Mouse (Mus musculus) gastrocnemius, adult 8-10 months (tissue): Measurements from ENCODE around the gene Zyg11a. TPM values are rescaled to one million over a fixed set of nuclear protein-coding genes. Genes with fewer than 3 reads are reported as not detected.
"Not testable (repeated sequence)": the region's sequence is repeated elsewhere in the genome, so short reads cannot be mapped to it uniquely, and the experiment has no call there.

Source experiments
- DNase-seq, 2 experiments: peaks; one replicate each; pipeline ENCODE4 v3.0.0; 2022; ENCODE audit warnings: low spot score in 2 of 2
- total RNA-seq, 4 experiments: library from RNA; stranded (reverse); gene quantifications; 2 replicates each; pipeline ENCODE4 v1.2.4; 2022

Gene Zyg11a
- total RNA-seq, 4 experiments from 2014 or later = 0.56 to 1.6 (median 1.2) TPM

DNA sequence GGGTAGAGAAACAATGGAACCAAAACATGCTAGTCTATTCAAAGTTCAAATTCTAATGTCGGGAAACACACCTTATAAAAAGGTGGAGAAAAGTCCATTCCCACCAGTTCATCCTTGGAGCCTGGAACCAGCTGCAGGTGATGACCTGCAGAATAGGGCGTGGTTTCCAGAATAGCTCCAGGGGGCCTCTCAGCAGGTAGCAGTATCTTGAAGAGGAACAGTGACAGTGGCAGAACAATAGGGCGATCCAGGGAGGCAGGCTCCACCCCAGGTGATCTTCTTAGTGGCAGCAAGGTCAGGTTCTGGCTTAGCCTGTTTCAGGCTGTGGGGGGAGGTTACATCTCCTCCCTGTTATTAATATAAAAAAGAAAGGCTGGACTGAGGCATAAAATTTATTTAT is 72.3 kb downstream of the Zyg11a start:
- DNase-seq = not testable (repeated sequence)

DNA sequence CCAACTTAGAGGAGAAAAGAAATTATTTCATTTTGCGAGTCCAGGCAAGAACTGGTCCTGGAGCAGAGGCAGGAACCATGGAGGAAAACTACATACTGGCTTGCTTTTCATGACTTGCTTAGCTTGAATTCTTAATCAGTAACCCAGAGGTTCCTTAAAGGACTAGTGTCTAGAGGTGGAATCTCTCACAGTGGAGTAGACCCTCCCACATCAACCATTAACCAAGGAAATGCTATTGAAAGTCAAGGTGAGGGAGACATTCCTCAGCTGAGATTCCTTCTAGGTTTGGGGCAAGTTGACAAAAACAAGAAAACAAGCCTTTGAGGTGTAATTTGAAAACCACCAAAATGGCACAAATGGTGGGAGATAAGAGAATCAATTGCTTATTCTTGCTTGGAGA is 73.0 kb downstream of the Zyg11a start, which contains the start of gene Scp2:
Gene Scp2 (minus strand): TSS at position 119 of the 400 bp plus-strand sequence.
- no peak for DNase-seq

DNA sequence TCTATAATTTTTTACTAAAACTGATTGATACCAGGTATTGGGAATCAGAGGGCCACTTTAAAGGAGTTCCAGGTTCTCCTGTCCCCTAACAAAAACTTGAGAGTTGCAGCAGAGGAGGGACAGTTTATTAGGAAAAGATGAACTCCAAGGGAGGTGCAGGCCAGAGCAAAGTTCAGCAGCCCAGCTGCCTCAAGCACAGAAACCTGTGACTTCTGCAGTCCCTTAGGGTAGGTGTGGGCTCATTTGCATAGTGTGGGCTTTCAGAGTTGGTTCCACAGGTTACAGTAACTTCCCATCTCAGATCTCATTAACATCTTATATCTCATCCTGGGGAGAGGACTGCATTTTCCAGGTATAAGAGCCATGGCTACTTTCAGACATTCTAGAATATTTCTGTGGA is 74.1 kb downstream of the Zyg11a start:
- DNase-seq = no peak

DNA sequence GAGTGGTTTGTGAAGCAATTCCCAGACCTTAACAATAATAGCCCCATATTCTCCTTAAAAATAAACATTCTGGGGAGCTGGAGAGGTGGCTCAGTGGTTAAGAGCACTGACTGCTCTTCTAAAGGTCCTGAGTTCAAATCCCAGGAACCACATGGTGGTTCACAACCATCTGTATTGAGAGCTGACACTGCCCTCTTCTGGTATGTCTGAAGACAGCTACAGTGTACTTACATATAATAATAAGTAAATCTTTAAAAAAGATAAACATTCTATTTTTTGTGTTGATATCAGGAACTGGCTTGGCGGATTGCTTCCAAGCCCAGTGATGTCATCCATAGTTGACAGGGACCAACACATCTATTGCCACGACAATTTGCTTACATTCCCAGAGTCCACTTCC is 74.7 kb downstream of the Zyg11a start:
- not testable (repeated sequence) for DNase-seq

DNA sequence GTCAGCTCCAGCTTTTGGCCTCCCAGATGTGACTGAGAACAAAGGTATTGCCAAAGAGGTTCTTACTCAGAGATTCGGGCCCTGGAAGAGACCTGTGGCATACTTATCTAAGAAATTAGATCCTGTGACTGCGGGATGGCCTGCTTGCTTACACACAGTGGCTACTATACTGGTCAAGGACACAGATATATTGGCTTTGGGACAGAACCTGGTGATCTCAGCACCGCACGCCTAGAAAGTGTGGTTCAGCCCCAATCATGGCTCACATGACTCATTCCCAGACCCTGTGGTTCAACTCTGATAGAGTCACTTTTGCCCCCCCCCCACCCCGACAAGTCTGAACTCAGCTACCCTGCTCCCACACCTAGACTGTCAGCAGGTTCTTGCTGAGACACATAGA is 80.9 kb downstream of the Zyg11a start:
- no peak for DNase-seq

Other genes starting within 250 kb of the Zyg11a start
- under 1 TPM in 3 of 4 experiments, not detected in 1; 0.15 to 0.27 (median 0.16) TPM for gene Slc1a7, start 249.7 kb downstream of the Zyg11a start, total RNA-seq
- gene Podn, start 121.6 kb downstream of the Zyg11a start, total RNA-seq = 1 to 10 TPM; 5.1 to 7.9 (median 5.5) TPM
- gene Scp2, start 73.0 kb downstream of the Zyg11a start, total RNA-seq = 100 to 1,000 TPM; 159 to 176 (median 161) TPM
- 1 to 10 TPM; 6.3 to 9.1 (median 7.4) TPM for gene Echdc2, start 52.6 kb downstream of the Zyg11a start, total RNA-seq
- 10 to 100 TPM; 58.6 to 67.0 (median 65.0) TPM for gene Zyg11b, start 83.0 kb upstream of the Zyg11a start, total RNA-seq
- 10 to 100 TPM; 26.4 to 40.8 (median 33.7) TPM for gene Coa7, start 110.1 kb upstream of the Zyg11a start, total RNA-seq
- gene Shisal2a, start 165.3 kb upstream of the Zyg11a start, total RNA-seq = not detected
- gene Gpx7, start 188.9 kb upstream of the Zyg11a start, total RNA-seq = 10 to 100 TPM in 1 of 4 experiments, 1 to 10 TPM in 3; 5.0 to 11.8 (median 5.7) TPM
- 10 to 100 TPM; 16.8 to 33.6 (median 19.6) TPM for gene Tut4, start 241.4 kb upstream of the Zyg11a start, total RNA-seq